Mouse (Mus musculus) kidney, adult 2 months (tissue): ENCODE data around the gene BC024063.
"Not testable (repeated sequence)": the region's sequence is repeated elsewhere in the genome, so short reads cannot be mapped to it uniquely, and the experiment has no call there.

Experiments
- CTCF ChIP-seq: fragments of 200-500 bp; conservative IDR thresholded peaks from 2 replicates; pipeline ENCODE4 v1.5.1; 2011; ENCODE audit warnings: low read depth, mild to moderate bottlenecking, control low read depth, low read length, moderate library complexity, mixed read lengths; ENCODE audit not compliant: insufficient read depth, insufficient read length
- POLR2A ChIP-seq: fragments of 200-500 bp; IDR thresholded peaks from one replicate; pipeline ENCODE4 v1.6.1; 2011; ENCODE audit warnings: low read depth, low read length, control low read depth

DNA sequence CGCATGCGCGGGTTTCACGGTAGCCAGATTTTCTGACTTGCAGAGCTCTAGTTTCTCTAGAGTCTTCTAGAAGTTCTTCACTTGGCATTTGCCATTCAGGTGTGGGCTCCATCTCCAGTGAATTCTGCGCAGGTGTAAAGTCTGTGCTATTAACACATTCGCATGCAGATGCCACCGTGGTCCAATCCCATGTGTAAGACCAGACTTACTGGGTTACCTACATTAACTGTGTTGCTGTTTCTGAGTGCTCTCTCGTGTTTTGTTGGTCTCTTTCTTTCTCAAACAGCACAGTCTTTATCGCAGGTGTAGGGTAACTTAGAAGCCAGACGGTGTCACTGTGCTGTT is 34.7 kb upstream of the BC024063 start:
- not testable (repeated sequence) for TF ChIP-seq CTCF, POLR2A
